Mouse (Mus musculus) limb, embryonic 13.5 days (tissue): ENCODE data around the gene Prpf3. TPM values are rescaled to one million over a fixed set of nuclear protein-coding genes. Genes with fewer than 3 reads are reported as not detected.
"Not testable (repeated sequence)": the region's sequence is repeated elsewhere in the genome, so short reads cannot be mapped to it uniquely, and the experiment has no call there.

Experiments used
- ATAC-seq: fragments of 200-750 bp; cut with Nextera tagmentation; 2 replicates; pipeline ENCODE4 v1.8.0; 2017; ENCODE audit warnings: low read depth, moderate number of reproducible peaks, moderate TSS enrichment; ENCODE audit not compliant: low FRiP score
- H3K27ac ChIP-seq: fragments of 300-500 bp; sonication (generic); 2 replicates; pipeline ENCODE4 v1.5.1; 2015; ENCODE audit warnings: inconsistent platforms, mild to moderate bottlenecking, moderate library complexity
- H3K27me3 ChIP-seq: fragments of 300-500 bp; sonication (generic); 2 replicates; pipeline ENCODE4 v1.6.1; 2015; ENCODE audit warnings: mild to moderate bottlenecking, inconsistent platforms
- H3K36me3 ChIP-seq: fragments of 300-500 bp; sonication (generic); 2 replicates; pipeline ENCODE4 v1.6.1; 2015; ENCODE audit warnings: inconsistent platforms, mild to moderate bottlenecking, moderate library complexity
- H3K4me1 ChIP-seq: fragments of 300-500 bp; sonication (generic); 2 replicates; pipeline ENCODE4 v1.6.1; 2015; ENCODE audit warnings: inconsistent platforms
- H3K4me2 ChIP-seq: fragments of 300-500 bp; sonication (generic); replicated peaks from 2 replicates; pipeline ENCODE4 v1.6.1; 2015; ENCODE audit warnings: inconsistent platforms, mild to moderate bottlenecking, moderate library complexity
- H3K4me3 ChIP-seq: fragments of 300-500 bp; sonication (generic); 2 replicates; pipeline ENCODE4 v1.5.1; 2015; ENCODE audit warnings: moderate library complexity, mild to moderate bottlenecking, inconsistent platforms
- H3K9ac ChIP-seq: fragments of 300-500 bp; sonication (generic); 2 replicates; pipeline ENCODE4 v1.6.1; 2015; ENCODE audit warnings: mild to moderate bottlenecking, inconsistent platforms
- H3K9me3 ChIP-seq: fragments of 300-500 bp; sonication (generic); 2 replicates; pipeline ENCODE4 v1.6.1; 2016; ENCODE audit warnings: inconsistent platforms
- WGBS: fragments of 180-500 bp; shearing (Covaris S2); methylation state at CpG from one replicate; pipeline ENCODE4 v1.1.7; 2015; 5-methylcytosine and 5-hydroxymethylcytosine counted together
- polyA plus RNA-seq: library from polyadenylated mRNA; unstranded; fragments of >200 nt; fragmentation: Nextera tagmentation; extraction: Ambion mirVana; gene quantifications from 2 replicates; pipeline ENCODE4 v1.2.1, GENCODE M21; 2015

Prpf3 gene
- polyA plus RNA-seq, 1 experiment from 2014 or later = 62.3 TPM

DNA sequence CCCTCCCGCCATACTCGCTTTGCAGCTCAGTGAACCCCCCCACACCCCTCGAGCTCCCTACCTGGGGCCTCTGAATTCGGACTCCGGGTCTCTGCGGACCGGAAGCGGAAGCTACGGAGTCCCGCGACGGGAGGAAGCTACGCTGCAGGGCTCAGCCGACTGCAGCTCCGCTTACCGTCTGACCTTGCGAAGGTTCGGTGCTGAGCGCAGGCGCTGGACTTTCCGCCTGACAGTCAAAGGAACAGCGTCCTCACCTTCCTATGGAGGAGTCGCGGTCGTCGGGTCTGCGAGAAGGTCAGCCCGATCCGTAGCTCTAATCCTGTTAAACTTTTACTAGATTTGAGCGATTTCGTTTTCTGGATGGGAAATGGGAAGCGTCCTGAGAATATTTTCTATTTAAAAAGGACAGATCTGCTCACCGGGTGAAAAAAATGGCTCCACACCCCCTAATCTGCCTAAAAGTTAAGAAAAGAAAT, 15.7 kb upstream of the Prpf3 start, which contains the start of gene Mrps21:
TSS of gene Mrps21 (minus strand) at position 128 of the 476 bp plus-strand sequence.
- Histone ChIP-seq H3K36me3 (peaks cover 33% of the 10 kb centered on the region), H3K4me3 (peak within 1 kb of the TSS; percentile 73), H3K4me1 (peaks cover 15% of the 10 kb centered on the region), H3K9me3 (no peaks in the 10 kb centered on the region), H3K27me3 (no peaks in the 10 kb centered on the region), H3K27ac (peak within 1 kb of the TSS; percentile 73), H3K4me2 (peak within 1 kb of the TSS; percentile 74), H3K9ac (peak within 1 kb of the TSS; percentile 83)
- WGBS = under 1% methylated on average over 33 of the region's 33 CpGs
- peak; percentile 95 for ATAC-seq

DNA sequence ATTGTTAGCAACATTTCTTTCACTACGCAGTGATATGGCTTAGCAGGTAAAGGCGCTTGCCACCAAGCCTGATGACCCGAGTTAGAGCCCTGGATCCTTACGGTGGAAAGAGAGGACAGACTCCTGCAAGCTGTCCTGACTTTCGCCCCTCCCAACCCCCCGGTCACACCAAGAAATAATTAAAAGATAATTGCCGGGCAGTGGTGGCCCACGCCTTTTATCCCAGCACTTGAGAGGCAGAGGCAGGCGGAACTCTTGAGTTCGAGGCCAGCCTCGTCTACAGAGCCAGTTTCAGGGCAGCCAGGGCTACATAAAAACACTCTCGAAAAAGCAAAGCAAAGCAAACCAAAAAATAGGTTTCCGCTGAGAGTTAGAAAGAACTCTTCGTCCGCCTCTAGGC, 15.3 kb upstream of the Prpf3 start:
- Histone ChIP-seq H3K4me1 (peaks cover 15% of the 10 kb centered on the region), H3K27ac (peak overlapping the region; percentile 73), H3K4me2 (peak overlapping the region; percentile 74), H3K27me3 (no peaks in the 10 kb centered on the region), H3K36me3 (peaks cover 37% of the 10 kb centered on the region), H3K4me3 (peak overlapping the region; percentile 73), H3K9ac (peak overlapping the region; percentile 83), H3K9me3 (no peaks in the 10 kb centered on the region)
- ATAC-seq = peak; percentile 51
- 5% methylated on average over 15 of the region's 15 CpGs for WGBS

DNA sequence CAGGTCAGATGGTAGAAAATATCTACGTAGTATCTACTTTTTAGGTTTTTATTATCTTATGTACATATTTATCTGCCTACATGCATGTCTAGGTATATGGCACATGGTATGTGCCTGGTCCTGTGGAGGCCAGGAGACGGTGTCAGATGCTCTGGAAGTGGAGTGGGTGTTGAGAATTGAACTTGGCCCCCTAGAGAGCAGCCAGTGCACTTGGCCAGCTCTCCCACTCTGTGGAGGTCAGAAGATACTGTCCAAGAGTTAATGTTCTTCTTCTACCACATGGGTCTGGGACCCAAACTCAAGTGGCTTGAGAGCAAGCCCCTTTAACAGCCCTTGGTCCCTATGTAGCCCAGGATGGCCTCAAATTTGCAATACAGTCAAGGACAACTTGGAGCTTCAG, 11.7 kb upstream of the Prpf3 start:
- ATAC-seq = no peak
- H3K9me3 ChIP-seq = no peaks in the 10 kb centered on the region

DNA sequence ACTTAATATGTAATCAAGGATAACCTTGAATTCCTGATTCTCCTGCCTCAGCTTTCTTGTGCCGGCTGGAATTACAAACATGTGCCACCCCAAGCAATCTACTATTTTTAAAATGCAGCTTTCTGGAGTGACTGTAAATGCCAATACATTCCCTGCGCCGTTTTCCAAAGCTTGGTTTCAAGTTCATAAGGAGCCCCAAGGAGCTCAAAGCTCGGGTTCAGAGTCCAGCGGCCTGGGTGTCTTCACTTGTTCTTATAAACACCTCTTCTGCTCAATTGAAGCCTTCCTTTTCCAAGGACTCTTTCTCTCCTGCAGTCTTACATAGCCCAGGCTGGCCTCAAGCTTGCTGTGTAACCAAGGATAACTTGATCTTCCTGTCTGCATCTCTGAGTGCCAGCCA, 10.4 kb upstream of the Prpf3 start:
- no peak overlapping the region for H3K27ac ChIP-seq
- no peaks in the 10 kb centered on the region for H3K9me3 ChIP-seq
- H3K9ac ChIP-seq = no peak overlapping the region
- H3K27me3 ChIP-seq = no peaks in the 10 kb centered on the region
- WGBS = 84% methylated on average over 5 of the region's 5 CpGs
- H3K4me2 ChIP-seq = no peak overlapping the region
- H3K4me1 ChIP-seq = peaks cover 7% of the 10 kb centered on the region
- H3K4me3 ChIP-seq = no peak overlapping the region
- peaks cover 68% of the 10 kb centered on the region for H3K36me3 ChIP-seq
- no peak for ATAC-seq

More for the DNA sequence above, 11.7 kb upstream of the Prpf3 start:
- Histone ChIP-seq H3K36me3 (peaks cover 64% of the 10 kb centered on the region), H3K4me1 (peaks cover 13% of the 10 kb centered on the region), H3K9ac (no peak overlapping the region), H3K4me3 (no peak overlapping the region), H3K4me2 (no peak overlapping the region), H3K27ac (no peak overlapping the region), H3K27me3 (no peaks in the 10 kb centered on the region)
- 91% methylated on average over 2 of the region's 2 CpGs for WGBS

DNA sequence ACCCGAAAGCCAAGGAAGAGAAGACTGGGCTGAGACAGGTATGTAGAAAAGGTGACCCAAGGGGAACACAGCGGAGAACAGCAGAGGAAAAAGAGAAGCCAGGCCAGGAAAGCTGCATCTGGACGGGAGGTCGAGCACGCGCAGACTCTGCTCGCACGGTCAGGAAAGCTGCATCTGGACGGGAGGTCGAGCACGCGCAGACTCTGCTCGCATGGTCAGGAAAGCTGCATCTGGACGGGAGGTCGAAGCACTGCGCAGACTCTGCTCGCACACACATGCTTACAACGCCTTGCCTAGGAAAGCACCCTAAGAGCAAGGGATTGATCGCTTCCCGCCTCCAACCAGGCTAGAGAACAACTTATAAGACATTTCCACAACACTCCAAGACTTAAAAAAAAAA, 9.9 kb upstream of the Prpf3 start:
- no peak overlapping the region for H3K27ac ChIP-seq
- H3K4me2 ChIP-seq = no peak overlapping the region
- no peaks in the 10 kb centered on the region for H3K27me3 ChIP-seq
- peaks cover 4% of the 10 kb centered on the region for H3K4me1 ChIP-seq
- 87% methylated on average over 20 of the region's 20 CpGs for WGBS
- H3K36me3 ChIP-seq = peaks cover 68% of the 10 kb centered on the region
- ATAC-seq = no peak
- no peak overlapping the region for H3K4me3 ChIP-seq
- H3K9ac ChIP-seq = no peak overlapping the region
- H3K9me3 ChIP-seq = no peaks in the 10 kb centered on the region

DNA sequence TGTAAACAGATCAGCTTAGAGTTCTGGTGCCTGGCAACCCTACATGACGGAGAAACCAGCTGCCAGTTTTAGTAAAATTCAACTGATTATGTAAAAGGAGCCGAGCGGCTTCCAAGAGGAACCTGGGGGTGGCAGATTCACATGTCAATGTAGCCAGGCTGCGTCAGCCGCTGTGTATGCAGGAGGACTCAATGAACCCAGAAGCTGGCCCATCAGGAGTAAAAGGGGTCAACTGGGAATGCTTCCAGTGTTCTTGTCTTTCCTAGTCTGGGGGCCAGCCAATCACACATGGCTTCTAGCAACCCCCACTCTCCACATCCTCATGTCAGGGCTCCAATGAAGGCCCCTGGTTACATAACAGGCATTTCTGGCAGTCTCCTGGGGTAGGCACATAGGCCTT, 9.4 kb upstream of the Prpf3 start:
- 79% methylated on average over 5 of the region's 5 CpGs for WGBS

DNA sequence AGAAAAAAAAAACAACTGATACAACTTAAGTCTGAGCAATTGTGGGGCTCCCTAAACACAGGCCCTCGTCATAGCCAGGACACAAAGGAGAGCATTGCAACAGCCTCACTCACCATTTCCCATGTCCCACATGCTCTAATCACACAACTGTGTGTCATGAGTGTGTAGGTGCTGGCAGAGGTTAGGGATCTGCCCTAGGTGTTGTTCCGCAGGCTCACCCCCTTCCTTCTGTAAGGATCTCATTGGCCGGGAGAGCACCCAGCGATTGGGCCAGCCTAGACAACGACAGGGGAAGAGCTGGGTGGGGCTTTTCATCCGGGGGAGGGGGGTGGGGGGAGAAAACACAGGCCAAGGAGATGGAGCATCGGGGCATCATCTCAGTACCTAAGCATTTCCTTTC, 7.9 kb upstream of the Prpf3 start:
- H3K9ac ChIP-seq = no peak overlapping the region
- H3K27ac ChIP-seq = no peak overlapping the region
- H3K9me3 ChIP-seq = no peaks in the 10 kb centered on the region
- ATAC-seq = no peak
- no peaks in the 10 kb centered on the region for H3K27me3 ChIP-seq
- H3K36me3 ChIP-seq = peaks cover 51% of the 10 kb centered on the region
- H3K4me2 ChIP-seq = no peak overlapping the region
- WGBS = 77% methylated on average over 7 of the region's 7 CpGs
- H3K4me1 ChIP-seq = no peaks in the 10 kb centered on the region
- no peak overlapping the region for H3K4me3 ChIP-seq

More for the DNA sequence above, 9.4 kb upstream of the Prpf3 start:
- Histone ChIP-seq H3K9me3 (no peaks in the 10 kb centered on the region), H3K27ac (no peak overlapping the region), H3K4me2 (no peak overlapping the region), H3K4me3 (no peak overlapping the region), H3K9ac (no peak overlapping the region), H3K4me1 (no peaks in the 10 kb centered on the region), H3K27me3 (no peaks in the 10 kb centered on the region), H3K36me3 (peaks cover 65% of the 10 kb centered on the region)
- ATAC-seq = no peak

DNA sequence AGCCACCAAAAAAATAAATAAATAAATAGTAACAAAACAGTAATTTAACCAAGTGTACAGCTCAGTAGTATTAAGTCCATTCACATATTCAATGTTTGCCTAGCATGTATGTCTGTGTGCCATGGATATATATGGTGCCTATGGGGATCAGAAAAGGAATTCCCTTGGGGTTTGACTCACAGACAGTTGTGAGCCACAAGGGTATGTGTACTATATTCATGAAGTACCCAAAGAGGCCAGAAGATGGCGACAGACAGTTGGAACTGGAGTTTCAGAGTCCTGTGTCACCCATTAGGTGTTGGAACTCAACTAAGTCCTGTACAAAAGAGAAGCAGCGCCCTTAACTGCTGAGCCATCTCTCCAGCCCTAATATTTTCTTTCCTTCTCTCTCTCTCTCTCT, 6.1 kb upstream of the Prpf3 start:
- Histone ChIP-seq H3K9me3 (no peaks in the 10 kb centered on the region), H3K4me1 (no peaks in the 10 kb centered on the region), H3K36me3 (peaks cover 37% of the 10 kb centered on the region), H3K4me2 (no peak overlapping the region), H3K9ac (no peak overlapping the region), H3K27ac (no peak overlapping the region), H3K4me3 (no peak overlapping the region), H3K27me3 (no peaks in the 10 kb centered on the region)
- peak; percentile 44; the same call in 1 of the 2 replicates for ATAC-seq
- 49% methylated on average over 2 of the region's 2 CpGs for WGBS

DNA sequence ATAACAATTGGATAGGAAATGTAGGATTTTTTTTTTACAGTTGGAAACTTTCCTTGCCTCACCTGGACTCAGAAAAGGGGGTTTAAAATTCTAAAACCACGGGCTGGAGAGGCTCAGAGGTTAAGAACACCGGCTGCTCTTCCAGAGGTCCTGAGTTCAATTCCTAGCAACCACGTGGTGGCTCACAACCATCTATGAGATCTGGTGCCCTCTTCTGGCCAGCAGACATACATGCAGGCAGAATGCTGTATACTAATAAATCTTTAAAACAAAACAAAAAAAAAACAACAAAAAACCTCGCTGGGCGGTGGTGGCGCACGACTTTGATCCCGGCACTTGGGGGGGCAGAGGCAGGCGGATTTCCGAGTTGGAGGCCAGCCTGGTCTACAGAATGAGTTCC, 5.5 kb upstream of the Prpf3 start:
- ATAC-seq = no peak
- Histone ChIP-seq H3K27ac (no peak overlapping the region), H3K36me3 (peaks cover 34% of the 10 kb centered on the region), H3K27me3 (no peaks in the 10 kb centered on the region), H3K4me2 (no peak overlapping the region), H3K9me3 (no peaks in the 10 kb centered on the region), H3K9ac (no peak overlapping the region), H3K4me1 (0 out of 2 replicates have a peak, but pooled peaks cover under 1% of the 10 kb centered on the region), H3K4me3 (no peak overlapping the region)
- WGBS = 78% methylated on average over 10 of the region's 10 CpGs

DNA sequence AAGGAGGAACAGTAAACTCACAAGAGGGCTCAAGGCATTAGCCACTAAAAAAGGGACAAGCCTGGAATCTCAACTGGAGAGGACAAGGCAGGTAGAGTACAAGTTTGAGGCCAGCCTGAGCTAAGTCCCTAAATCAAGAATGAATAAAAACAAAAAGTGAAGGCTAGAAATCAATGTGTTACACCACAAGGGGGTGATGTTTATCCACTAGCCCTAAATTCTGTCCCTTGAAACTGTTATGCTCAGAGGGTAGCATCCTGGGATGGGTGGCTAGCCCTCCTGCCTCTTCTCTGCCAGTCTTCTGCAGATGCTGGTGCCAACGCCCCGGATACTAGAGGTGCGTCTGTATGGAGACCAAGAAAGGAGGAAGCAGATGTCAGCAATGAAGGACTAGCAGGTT, 4.6 kb upstream of the Prpf3 start:
- no peak for ATAC-seq
- Histone ChIP-seq H3K9ac (no peak overlapping the region), H3K4me1 (0 out of 2 replicates have a peak, but pooled peaks cover 2% of the 10 kb centered on the region), H3K4me2 (no peak overlapping the region), H3K4me3 (no peak overlapping the region), H3K27ac (no peak overlapping the region), H3K27me3 (no peaks in the 10 kb centered on the region), H3K36me3 (peaks cover 25% of the 10 kb centered on the region), H3K9me3 (no peaks in the 10 kb centered on the region)
- 86% methylated on average over 3 of the region's 3 CpGs for WGBS

DNA sequence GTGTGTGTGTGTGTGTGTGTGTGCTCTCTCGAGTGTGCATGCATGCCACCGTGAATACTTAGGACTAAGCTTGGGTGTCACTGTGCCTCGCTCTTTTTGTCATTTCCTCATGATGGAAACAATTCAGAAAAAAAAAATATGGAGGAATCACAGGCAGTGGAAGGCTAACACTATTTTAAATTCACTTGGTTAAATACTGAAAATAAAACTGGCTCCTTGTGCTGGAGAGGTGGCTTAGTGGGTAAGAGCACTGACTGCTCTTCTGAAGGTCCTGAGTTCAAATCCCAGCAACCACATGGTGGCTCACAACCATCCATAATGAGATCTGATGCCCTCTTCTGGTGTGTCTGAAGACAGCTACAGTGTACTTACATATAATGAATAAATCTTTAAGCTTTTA, 2.6 kb upstream of the Prpf3 start:
- not testable (repeated sequence) for H3K27me3 ChIP-seq, ATAC-seq, H3K4me2 ChIP-seq, H3K27ac ChIP-seq, H3K9me3 ChIP-seq, H3K4me3 ChIP-seq, H3K9ac ChIP-seq
- H3K36me3 ChIP-seq = peaks cover 15% of the 10 kb centered on the region
- peaks cover 11% of the 10 kb centered on the region for H3K4me1 ChIP-seq
- 81% methylated on average over 3 of the region's 3 CpGs for WGBS

DNA sequence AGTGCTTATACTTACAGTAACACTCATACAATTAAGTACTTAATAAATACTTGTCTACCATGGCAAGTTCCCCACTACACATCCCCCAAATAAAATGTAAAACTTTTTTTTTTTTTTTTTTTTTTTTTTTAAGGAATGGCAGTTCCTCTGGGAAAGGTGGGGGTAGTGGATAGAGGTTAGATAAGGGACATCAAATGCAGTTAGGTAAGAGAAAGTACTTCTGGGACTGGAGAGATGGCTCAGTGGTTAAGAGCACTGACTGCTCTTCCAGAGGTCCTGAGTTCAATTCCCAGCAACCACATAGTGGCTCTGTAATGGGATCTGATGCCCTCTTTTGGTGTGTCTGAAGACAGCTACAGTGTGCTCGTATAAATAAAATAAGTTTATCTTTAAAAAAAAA, 1.4 kb upstream of the Prpf3 start:
- WGBS = 71% methylated on average over 1 of the region's 1 CpGs
- not testable (repeated sequence) for H3K27me3 ChIP-seq, ATAC-seq

DNA sequence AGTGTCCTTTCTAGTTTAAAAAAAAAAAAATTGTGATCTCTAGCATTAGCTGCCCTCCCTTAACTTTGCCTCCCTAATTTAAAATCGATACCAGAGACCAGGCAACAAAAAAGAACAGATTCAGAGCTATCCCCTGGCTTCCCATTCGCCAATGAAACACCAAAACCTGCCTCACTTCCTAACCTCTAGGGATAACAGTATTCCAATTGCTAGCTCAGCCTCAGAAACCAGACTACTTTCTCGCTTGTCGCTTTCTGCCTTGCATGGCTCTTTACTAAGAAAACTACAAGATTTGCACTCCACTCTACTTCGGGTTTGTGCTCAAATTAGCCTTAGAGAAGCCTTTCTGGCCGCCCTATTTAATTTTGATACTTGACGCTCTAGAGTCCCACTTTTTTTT, 430 bp upstream of the Prpf3 start:
- peak; percentile 13; the same call in 1 of the 2 replicates for ATAC-seq
- H3K27ac ChIP-seq = peak overlapping the region; percentile 78
- H3K4me2 ChIP-seq = peak overlapping the region; percentile 69
- peaks cover 11% of the 10 kb centered on the region for H3K4me1 ChIP-seq
- no peaks in the 10 kb centered on the region for H3K27me3 ChIP-seq
- peaks cover 24% of the 10 kb centered on the region for H3K36me3 ChIP-seq
- peak overlapping the region; percentile 86 for H3K4me3 ChIP-seq
- peak overlapping the region; percentile 88 for H3K9ac ChIP-seq
- no peaks in the 10 kb centered on the region for H3K9me3 ChIP-seq
- 28% methylated on average over 7 of the region's 7 CpGs for WGBS

More for the DNA sequence above, 1.4 kb upstream of the Prpf3 start:
- not testable (repeated sequence) for H3K27ac ChIP-seq, H3K4me3 ChIP-seq, H3K9ac ChIP-seq, H3K9me3 ChIP-seq, H3K4me2 ChIP-seq
- Histone ChIP-seq H3K36me3 (peaks cover 20% of the 10 kb centered on the region), H3K4me1 (peaks cover 11% of the 10 kb centered on the region)
